Mouse (Mus musculus) forebrain, embryonic 13.5 days (tissue): ENCODE results near the gene Rhob. TPM values are rescaled to one million over a fixed set of nuclear protein-coding genes. Genes with fewer than 3 reads are reported as not detected.

Source experiments
- ATAC-seq: fragments of 200-750 bp; cut with Nextera tagmentation; 2 replicates; pipeline ENCODE4 v1.8.0; 2017
- H3K27ac ChIP-seq: fragments of 300-500 bp; sonication (generic); 2 replicates; pipeline ENCODE4 v1.5.1; 2015; ENCODE audit warnings: inconsistent platforms, mild to moderate bottlenecking, moderate library complexity
- H3K27me3 ChIP-seq: fragments of 300-500 bp; sonication (generic); 2 replicates; pipeline ENCODE4 v1.6.1; 2015; ENCODE audit warnings: mild to moderate bottlenecking, inconsistent platforms
- H3K36me3 ChIP-seq: fragments of 300-500 bp; sonication (generic); 2 replicates; pipeline ENCODE4 v1.6.1; 2015; ENCODE audit warnings: mild to moderate bottlenecking, inconsistent platforms; ENCODE audit not compliant: poor library complexity, severe bottlenecking
- H3K4me1 ChIP-seq: fragments of 300-500 bp; sonication (generic); 2 replicates; pipeline ENCODE4 v1.6.1; 2015; ENCODE audit warnings: inconsistent platforms
- H3K4me2 ChIP-seq: fragments of 300-500 bp; sonication (generic); 2 replicates; pipeline ENCODE4 v1.6.1; 2015; ENCODE audit warnings: inconsistent platforms, mild to moderate bottlenecking, moderate library complexity
- H3K4me3 ChIP-seq: fragments of 300-500 bp; sonication (generic); 2 replicates; pipeline ENCODE4 v1.5.1; 2015; ENCODE audit warnings: mild to moderate bottlenecking, inconsistent platforms
- H3K9ac ChIP-seq: fragments of 300-500 bp; sonication (generic); 2 replicates; pipeline ENCODE4 v1.6.1; 2015; ENCODE audit warnings: mild to moderate bottlenecking, inconsistent platforms
- H3K9me3 ChIP-seq: fragments of 300-500 bp; sonication (generic); replicated peaks from 2 replicates; pipeline ENCODE4 v1.6.1; 2016; ENCODE audit warnings: inconsistent platforms
- WGBS: fragments of 180-500 bp; shearing (Covaris S2); methylation state at CpG from one replicate; pipeline ENCODE4 v1.1.7; 2015; 5-methylcytosine and 5-hydroxymethylcytosine counted together
- polyA plus RNA-seq: library from polyadenylated mRNA; unstranded; fragments of >200 nt; fragmentation: Nextera tagmentation; extraction: Ambion mirVana; gene quantifications from 2 replicates; pipeline ENCODE4 v1.2.1, GENCODE M21; 2015

Rhob gene
- polyA plus RNA-seq, 1 experiment from 2014 or later, result 40.4 TPM

DNA sequence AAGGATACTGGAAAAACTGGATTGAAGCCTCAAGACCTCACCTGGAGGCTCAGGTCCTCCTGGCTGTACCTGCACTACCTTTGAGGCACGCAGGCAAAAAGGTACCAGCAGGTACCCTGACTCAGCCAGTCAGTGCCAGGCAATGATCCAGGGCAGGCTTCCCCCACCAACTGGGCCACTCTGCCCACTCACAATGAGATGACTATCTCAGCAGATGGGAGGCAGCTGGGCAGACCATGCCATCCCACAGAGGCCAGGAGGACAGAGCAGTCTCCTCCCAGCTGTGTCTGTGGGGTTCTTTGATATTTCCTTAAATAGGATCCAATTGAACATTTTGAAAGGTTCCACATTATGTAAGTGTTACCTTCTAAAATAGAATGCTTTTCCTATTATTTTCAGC, 49.8 kb downstream of the Rhob start:
- H3K9me3 ChIP-seq, result no peaks in the 10 kb centered on the region
- H3K4me2 ChIP-seq, result no peak overlapping the region
- H3K4me3 ChIP-seq, result no peak overlapping the region
- no peak for ATAC-seq
- H3K9ac ChIP-seq, result no peak overlapping the region
- H3K4me1 ChIP-seq, result peaks cover 7% of the 10 kb centered on the region; the same call in 1 of the 2 replicates
- no peaks in the 10 kb centered on the region for H3K36me3 ChIP-seq
- no peaks in the 10 kb centered on the region for H3K27me3 ChIP-seq
- no peak overlapping the region for H3K27ac ChIP-seq
- 89% methylated on average over 1 of the region's 1 CpGs for whole genome bisulfite sequencing

Other genes with a start within 250 kb of the Rhob start
- not detected in 2 replicates for gene Gdf7, start 198.1 kb downstream of the Rhob start, polyA plus RNA-seq
- gene Hs1bp3, start 186.6 kb downstream of the Rhob start, polyA plus RNA-seq, result 8.9 and 10.1 TPM in 2 replicates
- gene Slc7a15, start 99.1 kb upstream of the Rhob start, polyA plus RNA-seq, result not detected in 2 replicates
- 70.5 and 77.7 TPM in 2 replicates for gene Pum2, start 174.1 kb upstream of the Rhob start, polyA plus RNA-seq